Mouse (Mus musculus) limb, embryonic 14.5 days (tissue): Measurements from ENCODE around the gene Eif2b2. TPM values are rescaled to one million over a fixed set of nuclear protein-coding genes. Genes with fewer than 3 reads are reported as not detected.

Experiments used
- ATAC-seq: fragments of 200-750 bp; cut with Nextera tagmentation; 2 replicates; pipeline ENCODE4 v1.8.0; 2017; ENCODE audit warnings: low read depth, moderate number of reproducible peaks, moderate TSS enrichment; ENCODE audit not compliant: low FRiP score
- DNase-seq: peaks from one replicate; pipeline ENCODE4 v3.0.0-alpha.2; 2015; ENCODE audit warnings: low spot score
- H3K27ac ChIP-seq: fragments of 300-500 bp; sonication (generic); replicated peaks from 2 replicates; pipeline ENCODE4 v1.5.1; 2014; ENCODE audit warnings: low read depth, mild to moderate bottlenecking, low read length, moderate library complexity, mixed read lengths
- H3K27me3 ChIP-seq: fragments of 300-500 bp; sonication (generic); 2 replicates; pipeline ENCODE4 v1.6.1; 2014; ENCODE audit warnings: low read length, mixed read lengths; ENCODE audit not compliant: control insufficient read depth, insufficient read depth
- H3K36me3 ChIP-seq: fragments of 300-500 bp; sonication (generic); 2 replicates; pipeline ENCODE4 v1.6.1; 2014; ENCODE audit warnings: mild to moderate bottlenecking, low read length, moderate library complexity, mixed read lengths; ENCODE audit not compliant: control insufficient read depth, insufficient read depth
- H3K4me1 ChIP-seq: fragments of 300-500 bp; sonication (generic); 2 replicates; pipeline ENCODE4 v1.6.1; 2014; ENCODE audit warnings: antibody characterized with exemption, low read length, mixed read lengths; ENCODE audit not compliant: control insufficient read depth, insufficient read depth
- H3K4me2 ChIP-seq: fragments of 300-500 bp; sonication (generic); replicated peaks from 2 replicates; pipeline ENCODE4 v1.6.1; 2014; ENCODE audit warnings: low read depth, mild to moderate bottlenecking, low read length, moderate library complexity; ENCODE audit not compliant: severe bottlenecking
- H3K4me3 ChIP-seq: fragments of 300-500 bp; sonication (generic); replicated peaks from 2 replicates; pipeline ENCODE4 v1.5.1; 2014; ENCODE audit warnings: low read length
- H3K9ac ChIP-seq: fragments of 300-500 bp; sonication (generic); 2 replicates; pipeline ENCODE4 v1.6.1; 2014; ENCODE audit warnings: mild to moderate bottlenecking, low read depth, low read length, moderate library complexity; ENCODE audit not compliant: severe bottlenecking
- H3K9me3 ChIP-seq: fragments of 300-500 bp; sonication (generic); 2 replicates; pipeline ENCODE4 v1.6.1; 2016; ENCODE audit warnings: low read length; ENCODE audit not compliant: control insufficient read depth
- POLR2A ChIP-seq: fragments of 200-500 bp; IDR thresholded peaks from 2 replicates; pipeline ENCODE4 v1.8.0; 2012; ENCODE audit warnings: inconsistent platforms, mild to moderate bottlenecking, moderate library complexity, borderline replicate concordance; ENCODE audit not compliant: insufficient read depth, insufficient read length; ENCODE audit errors: extremely low read depth
- WGBS: fragments of 180-500 bp; shearing (Covaris S2); extraction: QIAGEN DNeasy Blood & Tissue Kit; methylation state at CpG from one replicate; pipeline ENCODE4 v1.1.7; 2014; 5-methylcytosine and 5-hydroxymethylcytosine counted together
- polyA plus RNA-seq, 2 experiments: library from polyadenylated mRNA; depleted of rRNA in 1 of 2; stranded (reverse) in 1 of 2; unstranded in 1 of 2; fragments of >200 nt; fragmentation: Nextera tagmentation in 1 of 2; extraction: Ambion mirVana in 1 of 2; gene quantifications; 2 replicates each; pipeline versions ENCODE4 v1.2.1 to v1.2.3; 2012 to 2014

Eif2b2 gene
- polyA plus RNA-seq, 2 experiments: 79.6 to 109 TPM

DNA sequence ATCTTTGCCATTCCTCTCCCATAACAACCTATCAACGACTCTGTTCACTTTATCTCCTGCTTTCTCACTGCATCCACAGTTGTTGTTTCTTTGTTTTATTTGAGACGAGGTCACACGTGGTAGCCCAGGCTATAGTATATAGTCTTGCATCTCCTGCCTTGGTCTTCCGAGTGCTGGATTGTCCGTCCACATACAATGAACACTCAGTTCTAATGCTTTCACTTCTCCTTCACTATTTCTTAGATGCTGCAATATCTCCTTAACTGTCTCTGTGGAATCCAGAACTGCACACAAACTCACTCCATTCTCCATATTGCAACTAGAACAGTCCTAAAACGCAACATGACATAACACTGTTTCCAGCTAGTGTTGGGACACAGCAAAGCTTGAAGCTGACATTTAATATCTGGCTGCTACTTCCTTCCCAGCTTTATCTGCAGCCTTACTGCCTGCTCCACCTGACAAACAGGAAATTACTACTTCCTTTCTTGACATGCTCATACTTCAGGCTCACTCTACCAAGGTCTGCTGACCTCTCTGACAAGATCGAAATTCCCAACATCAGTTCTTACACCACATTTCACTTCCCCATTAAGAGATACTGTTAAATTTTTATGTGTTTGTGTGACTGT lies 37.8 kb downstream of the Eif2b2 start:
- ATAC-seq: no peak
- no peak for TF ChIP-seq POLR2A
- no peak overlapping the region for H3K4me3 ChIP-seq
- H3K27me3 ChIP-seq: no peaks in the 10 kb centered on the region
- peaks cover 5% of the 10 kb centered on the region; the same call in 1 of the 2 replicates for H3K36me3 ChIP-seq
- no peaks in the 10 kb centered on the region for H3K9me3 ChIP-seq
- no peak overlapping the region for H3K27ac ChIP-seq
- H3K9ac ChIP-seq: no peak overlapping the region
- no peak overlapping the region for H3K4me2 ChIP-seq
- no peak for DNase-seq
- 80% methylated on average over 7 of the region's 7 CpGs for WGBS
- H3K4me1 ChIP-seq: no peaks in the 10 kb centered on the region

DNA sequence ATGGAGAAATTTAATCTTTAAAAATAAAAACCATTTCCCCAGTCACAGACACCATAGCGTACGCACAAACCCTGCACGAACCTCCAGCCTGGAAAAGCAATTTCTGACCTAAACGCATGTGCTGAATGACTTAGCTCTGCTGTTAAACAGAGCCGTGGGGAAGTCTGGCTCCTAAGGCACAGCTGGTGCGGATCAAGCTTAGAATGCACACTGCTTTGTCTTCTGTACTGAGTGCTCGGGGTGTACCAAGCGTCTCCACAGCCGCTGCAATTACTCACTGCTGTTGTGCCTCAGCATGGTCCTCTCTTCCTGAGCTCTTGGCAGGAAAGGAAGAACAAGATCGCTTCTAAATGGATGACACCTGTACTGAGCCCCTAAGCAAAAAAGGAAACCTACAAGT lies 43.2 kb downstream of the Eif2b2 start:
- H3K9me3 ChIP-seq: no peaks in the 10 kb centered on the region
- peak overlapping the region; percentile 71 for H3K27ac ChIP-seq
- no peak overlapping the region for H3K4me3 ChIP-seq
- H3K4me1 ChIP-seq: peaks cover 29% of the 10 kb centered on the region
- TF ChIP-seq POLR2A: no peak
- peak; percentile 91 for ATAC-seq
- WGBS: 16% methylated on average over 10 of the region's 10 CpGs
- no peaks in the 10 kb centered on the region for H3K27me3 ChIP-seq
- no peak overlapping the region for H3K9ac ChIP-seq
- no peak overlapping the region for H3K4me2 ChIP-seq
- H3K36me3 ChIP-seq: peaks cover 5% of the 10 kb centered on the region; the same call in 1 of the 2 replicates
- peak; percentile 86 for DNase-seq

DNA sequence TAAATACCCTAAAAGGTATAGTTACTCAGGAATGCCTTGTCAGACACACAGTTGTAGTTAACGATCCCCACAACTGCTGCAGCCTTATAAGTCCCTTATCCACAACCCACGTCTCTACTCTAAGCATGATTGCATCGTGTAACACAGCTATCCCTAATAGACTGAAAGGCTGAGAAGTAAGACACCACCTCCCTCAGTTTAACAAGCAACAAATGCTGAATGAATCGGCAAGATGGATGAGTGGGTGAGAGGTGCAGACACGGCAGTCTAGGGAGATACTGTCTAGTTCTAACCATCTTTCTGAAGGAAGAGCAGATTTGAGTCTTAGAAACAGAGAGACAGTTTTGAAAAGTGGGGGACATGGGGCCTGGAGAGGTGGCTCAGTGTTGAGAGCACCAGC lies 43.9 kb downstream of the Eif2b2 start:
- TF ChIP-seq POLR2A: no peak
- Histone ChIP-seq H3K4me1 (peaks cover 29% of the 10 kb centered on the region), H3K9me3 (no peaks in the 10 kb centered on the region), H3K9ac (no peak overlapping the region), H3K27ac (peak overlapping the region; percentile 71), H3K4me3 (no peak overlapping the region), H3K4me2 (0 out of 2 replicates have a peak overlapping the region, but pooled peaks have one; percentile 8), H3K36me3 (peaks cover 5% of the 10 kb centered on the region; the same call in 1 of the 2 replicates), H3K27me3 (no peaks in the 10 kb centered on the region)
- 58% methylated on average over 5 of the region's 5 CpGs for WGBS
- DNase-seq (no peak), ATAC-seq (no peak)

DNA sequence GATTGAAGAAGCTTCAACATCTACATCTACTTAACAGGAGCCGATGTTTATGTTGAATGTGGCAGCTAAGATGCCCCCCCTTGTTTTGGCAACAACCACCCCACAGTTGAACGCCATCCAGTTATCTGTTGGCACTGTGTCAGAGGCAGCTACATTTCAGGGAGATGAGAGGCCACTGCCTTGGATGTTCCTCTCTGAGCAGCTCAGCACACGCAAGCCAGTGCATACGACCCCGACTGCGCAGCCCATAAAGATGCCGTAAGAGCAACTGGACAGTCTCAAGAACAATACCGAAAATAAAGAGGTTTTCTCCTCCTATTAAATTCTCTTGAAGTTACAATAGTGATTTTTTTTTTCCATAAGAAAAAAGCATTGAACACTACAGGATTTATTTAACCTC lies 45.2 kb downstream of the Eif2b2 start:
- Histone ChIP-seq H3K36me3 (no peaks in the 10 kb centered on the region), H3K9me3 (no peaks in the 10 kb centered on the region), H3K9ac (no peak overlapping the region), H3K4me1 (peaks cover 29% of the 10 kb centered on the region), H3K27me3 (no peaks in the 10 kb centered on the region), H3K27ac (peak overlapping the region; percentile 69), H3K4me3 (no peak overlapping the region), H3K4me2 (no peak overlapping the region)
- DNase-seq (peak; percentile 43), ATAC-seq (peak; percentile 66; the same call in 1 of the 2 replicates)
- no peak for TF ChIP-seq POLR2A
- 48% methylated on average over 8 of the region's 8 CpGs for WGBS

DNA sequence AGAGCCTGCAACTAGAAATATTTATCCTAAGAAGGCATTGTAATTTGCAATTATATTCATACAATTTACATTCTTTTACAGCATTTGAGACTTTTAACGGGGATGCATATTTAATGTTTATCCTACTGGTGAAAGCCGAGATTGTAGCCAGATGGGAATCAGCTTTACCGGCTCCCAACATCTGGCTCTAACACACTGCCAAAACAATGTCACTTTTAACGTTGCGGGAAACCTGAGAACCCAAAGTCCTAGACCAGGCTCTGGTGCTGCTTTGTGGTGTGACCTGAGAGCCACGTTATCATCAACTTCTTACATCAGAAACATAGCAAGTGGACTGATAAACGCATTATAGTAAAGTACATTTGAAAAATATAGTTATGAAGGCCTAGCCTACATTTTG lies 45.7 kb downstream of the Eif2b2 start:
- H3K27ac ChIP-seq: peak overlapping the region; percentile 67
- no peak overlapping the region for H3K9ac ChIP-seq
- H3K4me1 ChIP-seq: peaks cover 30% of the 10 kb centered on the region
- DNase-seq (peak; percentile 89), ATAC-seq (peak; percentile 80)
- no peaks in the 10 kb centered on the region for H3K27me3 ChIP-seq
- no peak overlapping the region for H3K4me2 ChIP-seq
- no peak for TF ChIP-seq POLR2A
- no peaks in the 10 kb centered on the region for H3K9me3 ChIP-seq
- no peak overlapping the region for H3K4me3 ChIP-seq
- no peaks in the 10 kb centered on the region for H3K36me3 ChIP-seq
- 19% methylated on average over 7 of the region's 7 CpGs for WGBS
